Comparison of ENCODE assay signal across 9 mouse cellular contexts in genomic region chr6:77572614-77573013, GRCm38 (mm10).
DNase-seq lines count a peak whose midpoint lies in the region; ATAC-seq and TF ChIP-seq lines count a peak whose summit lies in the region.
"Had no signal": no experiment of that assay in that cellular context is flagged by ENCODE, and none has a peak within 500 bp of the region (broad histone marks: within the 10 kb centered on the region; RNA-seq: fewer than 3 reads in every experiment).

No protein-coding gene starts in this region.

- TF ChIP-seq CTCF in liver, adult 2 months (IDR thresholded peaks at IDR 0.05; ENCODE audit: low read depth, low read length) = peak; percentile 21; the same call in 1 of the 2 replicates
- peak; percentile 66 for TF ChIP-seq CTCF in left cerebral cortex, adult 2 months (IDR thresholded peaks at IDR 0.05)
- no peak for TF ChIP-seq CTCF in thymus, adult 2 months (IDR thresholded peaks at IDR 0.05; ENCODE audit: borderline replicate concordance, control insufficient read depth, extremely low read depth, insufficient read depth, low read length, poor library complexity)

- WGBS in liver, adult 2 months = 44% methylated on average over 3 of the region's 3 CpGs
- WGBS in liver, embryonic 11.5 days = 39% methylated on average over 3 of the region's 3 CpGs
- WGBS in thymus, adult 2 months = 53% methylated on average over 3 of the region's 3 CpGs

- H3K36me3 ChIP-seq in liver, adult 2 months (ENCODE audit: control insufficient read depth, insufficient read depth, low read length) = no peaks in the 10 kb centered on the region
- H3K36me3 ChIP-seq in liver, embryonic 11.5 days (ENCODE audit: control insufficient read depth, insufficient read depth, low read length) = no peaks in the 10 kb centered on the region
- H3K36me3 ChIP-seq in thymus, adult 2 months (ENCODE audit: control insufficient read depth, insufficient read depth, low read length) = no peaks in the 10 kb centered on the region

- H3K27me3 ChIP-seq in liver, adult 2 months (ENCODE audit: control insufficient read depth, insufficient read depth, low read length) = no peaks in the 10 kb centered on the region
- H3K27me3 ChIP-seq in liver, embryonic 11.5 days (replicated peaks; ENCODE audit: control insufficient read depth, insufficient read depth, low read length) = no peaks in the 10 kb centered on the region
- no peaks in the 10 kb centered on the region for H3K27me3 ChIP-seq in thymus, adult 2 months (ENCODE audit: control insufficient read depth, insufficient read depth, low read length)

- H3K79me2 ChIP-seq in liver, adult 2 months (ENCODE audit: control insufficient read depth, insufficient read depth, low read length) = no peaks in the 10 kb centered on the region

- no peak overlapping the region for H3K27ac ChIP-seq in liver, adult 2 months (replicated peaks; ENCODE audit: insufficient read depth, low read depth, low read length)
- H3K27ac ChIP-seq in liver, embryonic 11.5 days (ENCODE audit: low read depth, low read length) = no peak overlapping the region
- H3K27ac ChIP-seq in left cerebral cortex, adult 2 months = no peak overlapping the region
- H3K27ac ChIP-seq in thymus, adult 2 months (ENCODE audit: control insufficient read depth, insufficient read depth, low read length) = no peak overlapping the region

- DNase-seq in liver, adult 2 months (ENCODE audit: extremely low read depth, low read depth, low spot score) = peak; percentile 2
- no peak for DNase-seq in liver, embryonic 11.5 days (ENCODE audit: low spot score)
- DNase-seq in cerebellum, adult 8-10 months = peak; percentile 14
- DNase-seq in frontal cortex, adult 2 months (ENCODE audit: extremely low spot score in 1 of 2, low spot score in 1 of 2) = peak; percentile 36 to 77
- DNase-seq in left cerebral cortex, adult 2 months (ENCODE audit: extremely low spot score in 1 of 2, low spot score in 2 of 2) = peak; percentile 42 to 56
- DNase-seq in testis, postnatal 10 days (ENCODE audit: low spot score) = peak; percentile 42
- no peak for DNase-seq in thymus, adult 2 months
- DNase-seq in spleen, postnatal 14 days (ENCODE audit: low spot score in 2 of 2) = no peak

- no peak overlapping the region for H3K4me3 ChIP-seq in liver, adult 2 months (ENCODE audit: insufficient read depth, low read depth, low read length)
- H3K4me3 ChIP-seq in liver, embryonic 11.5 days (ENCODE audit: low read depth, low read length) = no peak overlapping the region
- H3K4me3 ChIP-seq in left cerebral cortex, adult 2 months = no peak overlapping the region
- H3K4me3 ChIP-seq in thymus, adult 2 months (ENCODE audit: control insufficient read depth, insufficient read depth, low read length) = no peak overlapping the region
- H3K4me3 ChIP-seq: myocyte had no signal

- H3K4me2 ChIP-seq in liver, embryonic 11.5 days = no peak overlapping the region

- intact Hi-C loops in left cerebral cortex, adult 2 months (cut with DNase I) = loop anchor here (10.0 kb wide), 2 partner anchors 128 to 188 kb away; no protein-coding TSS in a partner anchor

- no peak overlapping the region for H3K9ac ChIP-seq in liver, adult 2 months (ENCODE audit: low read depth, low read length)
- no peak overlapping the region for H3K9ac ChIP-seq in liver, embryonic 11.5 days (ENCODE audit: low read depth, low read length)

- H3K9me3 ChIP-seq in liver, embryonic 11.5 days (ENCODE audit: control insufficient read depth, low read length) = no peaks in the 10 kb centered on the region

- no peaks in the 10 kb centered on the region for H3K4me1 ChIP-seq in liver, adult 2 months (ENCODE audit: control insufficient read depth, insufficient read depth, low read length)
- H3K4me1 ChIP-seq in liver, embryonic 11.5 days (replicated peaks; ENCODE audit: control insufficient read depth, insufficient read depth, low read length) = no peaks in the 10 kb centered on the region
- H3K4me1 ChIP-seq in thymus, adult 2 months (replicated peaks; ENCODE audit: control insufficient read depth, insufficient read depth, low read length) = no peaks in the 10 kb centered on the region

- no peak for ATAC-seq in liver, embryonic 11.5 days (replicated peaks; ENCODE audit: low FRiP score)

- TF ChIP-seq POLR2A in liver, adult 2 months (IDR thresholded peaks at IDR 0.05; ENCODE audit: extremely low read depth, insufficient read depth, low read length) = no peak
- no peak for TF ChIP-seq POLR2A in thymus, adult 2 months (IDR thresholded peaks at IDR 0.05; ENCODE audit: control insufficient read depth, extremely low read depth, insufficient read depth, low read length, poor library complexity)

Comparison
In these comparisons a context has a peak if more than half of its experiments do, and no peak if none do; other contexts are left out.
1. DNase-seq: peak in liver, adult 2 months (single experiment), cerebellum, adult 8-10 months (single experiment), frontal cortex, adult 2 months (2 of 2), left cerebral cortex, adult 2 months (2 of 2) and testis, postnatal 10 days (single experiment); none in liver, embryonic 11.5 days (single experiment), thymus, adult 2 months (single experiment) and spleen, postnatal 14 days (0 of 2).